Mouse (Mus musculus) gastrocnemius, postnatal 36 days (tissue): Measurements from ENCODE around the gene Cfap126. TPM values are rescaled to one million over a fixed set of nuclear protein-coding genes. Genes with fewer than 3 reads are reported as not detected.
"Not testable (repeated sequence)": the region's sequence is repeated elsewhere in the genome, so short reads cannot be mapped to it uniquely, and the experiment has no call there.

Experiments used
- DNase-seq, 2 experiments: peaks; one replicate each; pipeline ENCODE4 v3.0.0; 2022
- intact Hi-C: fragments of 180-260 bp; cut with DNase I; formaldehyde crosslinking; loops from one replicate; pipeline ENCODE4 v1.15.1; 2025
- long read RNA-seq, 2 experiments: library from polyadenylated mRNA; stranded (forward); transcript quantifications; one replicate each; pipeline ENCODE4 v2.0.0; 2021
- total RNA-seq, 2 experiments: library from RNA; stranded (reverse); gene quantifications; 2 replicates each; pipeline ENCODE4 v1.2.3; 2021

The Cfap126 gene
- total RNA-seq: under 1 TPM; 0.54 to 0.91 TPM
- long read RNA-seq, experiment 1, partial matches to known transcripts: 0 of 1 reads
- long read RNA-seq, experiment 1, other reads (novel, unspliced or antisense): 0 of 1 reads
- long read RNA-seq, experiment 2: 0 reads

- intact Hi-C loops: loop anchor here (10.0 kb wide), 1 partner anchor 171 kb away; the partner anchor contains the start of genes Ppox and Usp21
- DNase-seq: peak; percentile 79 to 87
These were observed at the start of gene Cfap126 for GRCm38 (mm10) chr1:171113873-171114299. Cfap126 (plus strand) TSS chr1:171113918.

- intact Hi-C loops: not testable (repeated sequence)
- peak; percentile 61 to 88 for DNase-seq
These were observed 49.1 kb upstream of the Cfap126 start, which contains the start of gene Fcgr3 for GRCm38 (mm10) chr1:171064491-171065242. Fcgr3 (minus strand) TSS chr1:171064935.

DNA sequence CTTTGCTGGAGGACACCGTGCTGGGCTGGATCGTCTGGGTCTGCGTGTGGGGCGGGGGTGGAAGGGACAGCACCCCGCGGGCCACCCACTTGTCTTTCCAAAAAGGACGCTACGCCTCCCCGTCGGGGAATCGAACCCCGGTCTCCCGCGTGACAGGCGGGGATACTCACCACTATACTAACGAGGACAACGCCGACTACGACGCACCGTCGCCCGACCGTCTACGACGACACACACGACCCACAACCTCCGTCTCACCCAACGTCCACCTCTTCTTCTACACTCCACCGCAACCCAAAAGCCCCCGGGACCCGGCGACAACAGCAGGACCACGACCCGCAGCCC, 48.5 kb upstream of the Cfap126 start:
- DNase-seq: peak; percentile 29 to 43
- intact Hi-C loops: not testable (repeated sequence)

DNA sequence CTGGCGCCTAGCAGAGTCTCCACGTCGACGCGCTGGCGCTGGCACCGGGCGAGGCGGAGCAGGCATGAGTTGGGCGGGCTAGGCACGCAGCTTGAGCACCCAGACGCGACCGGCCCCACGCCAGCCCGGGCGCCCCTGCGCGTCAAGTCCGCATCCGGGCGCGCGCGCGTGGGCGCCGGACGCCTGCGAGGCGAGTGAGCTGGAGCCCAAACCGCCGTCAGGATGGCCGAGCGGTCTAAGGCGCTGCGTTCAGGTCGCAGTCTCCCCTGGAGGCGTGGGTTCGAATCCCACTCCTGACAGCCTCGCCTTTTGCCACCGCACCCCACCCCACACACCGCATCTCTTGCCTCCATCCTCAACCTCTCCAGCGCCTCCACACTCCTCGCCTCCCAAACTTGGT, 48.0 kb upstream of the Cfap126 start:
- DNase-seq: peak in 1 of 2 experiments; percentile 44
- intact Hi-C loops: not testable (repeated sequence)

- intact Hi-C loops, DNase-seq: not testable (repeated sequence)
These were observed 47.1 kb upstream of the Cfap126 start for GRCm38 (mm10) chr1:171066583-171066982.

GRCm38 (mm10) chr1:171067928-171068327, 45.8 kb upstream of the Cfap126 start:
- DNase-seq, intact Hi-C loops: not testable (repeated sequence)

GRCm38 (mm10) chr1:171069508-171069907, 44.2 kb upstream of the Cfap126 start:
- intact Hi-C loops, DNase-seq: not testable (repeated sequence)

- intact Hi-C loops: not testable (repeated sequence)
These were observed 42.8 kb upstream of the Cfap126 start for GRCm38 (mm10) chr1:171070879-171071278.

GRCm38 (mm10) chr1:171071726-171072125, 42.0 kb upstream of the Cfap126 start:
- DNase-seq, intact Hi-C loops: not testable (repeated sequence)

More at GRCm38 (mm10) chr1:171070879-171071278, 42.8 kb upstream of the Cfap126 start:
- DNase-seq: not testable (repeated sequence)

DNA sequence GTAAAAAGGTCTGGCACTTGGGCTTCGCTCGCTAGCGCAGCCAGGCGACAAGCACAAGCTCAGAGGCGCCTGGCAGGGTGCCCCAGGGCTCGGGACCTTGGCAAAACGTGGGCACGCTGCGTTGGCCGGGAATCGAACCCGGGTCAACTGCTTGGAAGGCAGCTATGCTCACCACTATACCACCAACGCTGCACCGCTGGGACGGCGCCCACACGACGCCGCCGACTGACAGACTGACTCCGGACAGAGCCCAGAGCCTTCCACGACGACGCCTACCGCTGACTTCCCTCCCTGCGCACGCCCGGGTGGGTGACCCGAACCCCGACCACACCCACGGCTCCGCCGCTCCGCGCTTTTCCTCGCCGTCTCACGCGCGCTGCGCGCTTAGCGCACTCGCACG, 41.5 kb upstream of the Cfap126 start:
- intact Hi-C loops, DNase-seq: not testable (repeated sequence)

GRCm38 (mm10) chr1:171074283-171074682, 39.4 kb upstream of the Cfap126 start:
- DNase-seq: not testable (repeated sequence)

GRCm38 (mm10) chr1:171076176-171076575, 37.5 kb upstream of the Cfap126 start:
- intact Hi-C loops, DNase-seq: not testable (repeated sequence)

More at GRCm38 (mm10) chr1:171074283-171074682, 39.4 kb upstream of the Cfap126 start:
- intact Hi-C loops: not testable (repeated sequence)

GRCm38 (mm10) chr1:171077192-171077591, 36.5 kb upstream of the Cfap126 start:
- intact Hi-C loops, DNase-seq: not testable (repeated sequence)

- intact Hi-C loops: not testable (repeated sequence)
These were observed 35.8 kb upstream of the Cfap126 start for GRCm38 (mm10) chr1:171077955-171078354.

GRCm38 (mm10) chr1:171078419-171078818, 35.3 kb upstream of the Cfap126 start:
- intact Hi-C loops, DNase-seq: not testable (repeated sequence)

More at GRCm38 (mm10) chr1:171077955-171078354, 35.8 kb upstream of the Cfap126 start:
- peak; percentile 27 to 59 for DNase-seq

GRCm38 (mm10) chr1:171079345-171079744, 34.4 kb upstream of the Cfap126 start:
- DNase-seq, intact Hi-C loops: not testable (repeated sequence)

DNA sequence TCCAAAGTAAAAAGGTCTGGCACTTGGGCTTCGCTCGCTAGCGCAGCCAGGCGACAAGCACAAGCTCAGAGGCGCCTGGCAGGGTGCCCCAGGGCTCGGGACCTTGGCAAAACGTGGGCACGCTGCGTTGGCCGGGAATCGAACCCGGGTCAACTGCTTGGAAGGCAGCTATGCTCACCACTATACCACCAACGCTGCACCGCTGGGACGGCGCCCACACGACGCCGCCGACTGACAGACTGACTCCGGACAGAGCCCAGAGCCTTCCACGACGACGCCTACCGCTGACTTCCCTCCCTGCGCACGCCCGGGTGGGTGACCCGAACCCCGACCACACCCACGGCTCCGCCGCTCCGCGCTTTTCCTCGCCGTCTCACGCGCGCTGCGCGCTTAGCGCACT, 33.9 kb upstream of the Cfap126 start:
- intact Hi-C loops, DNase-seq: not testable (repeated sequence)

- DNase-seq, intact Hi-C loops: not testable (repeated sequence)
These were observed 32.0 kb upstream of the Cfap126 start for GRCm38 (mm10) chr1:171081512-171082231.

- no peak for DNase-seq
- intact Hi-C loops: no loop called here
These were observed 28.0 kb upstream of the Cfap126 start for GRCm38 (mm10) chr1:171085718-171086117.

DNA sequence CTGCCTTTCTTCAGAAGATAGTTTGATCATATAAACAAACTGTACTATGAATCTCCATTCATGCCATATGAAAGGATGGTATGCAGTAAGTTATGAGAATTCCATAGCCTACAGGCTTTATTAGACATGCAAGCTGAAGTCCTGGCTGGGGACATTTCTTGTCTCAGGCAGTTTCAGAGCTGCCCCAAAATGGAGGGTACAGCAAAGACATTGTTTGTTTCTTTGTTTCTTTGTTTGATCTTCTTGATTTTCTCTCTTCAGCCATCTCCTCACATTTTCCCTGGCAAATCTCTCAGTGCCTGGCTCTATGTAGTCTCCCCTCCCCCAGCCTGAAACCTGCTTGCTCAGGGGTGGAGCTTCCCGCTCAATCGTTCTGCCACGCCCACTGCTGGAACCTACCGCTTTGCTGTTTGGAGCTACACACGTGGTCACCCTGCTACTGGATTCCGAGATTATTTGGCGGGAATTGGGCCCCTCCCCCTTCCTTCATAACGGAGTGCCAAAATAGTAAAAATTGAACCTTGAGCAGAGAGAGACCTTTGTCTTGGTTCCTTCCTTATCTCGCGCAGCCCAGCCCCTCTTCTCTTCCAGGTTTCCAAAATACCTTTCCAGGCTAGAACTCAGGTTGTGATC, 25.4 kb upstream of the Cfap126 start:
- intact Hi-C loops, DNase-seq: not testable (repeated sequence)
